Mouse (Mus musculus) heart, embryonic 11.5 days (tissue): ENCODE data around the gene Tmed2. TPM values are rescaled to one million over a fixed set of nuclear protein-coding genes. Genes with fewer than 3 reads are reported as not detected.
A peak's percentile ranks its signal among the peaks of the same experiment; 100 is the strongest.
"Not testable (repeated sequence)": the region's sequence is repeated elsewhere in the genome, so short reads cannot be mapped to it uniquely, and the experiment has no call there.

Experiments
- ATAC-seq: fragments of 200-750 bp; cut with Nextera tagmentation; replicated peaks from 2 replicates; pipeline ENCODE4 v1.8.0; 2017; ENCODE audit warnings: moderate library complexity; ENCODE audit not compliant: insufficient number of reproducible peaks, low FRiP score, low TSS enrichment
- H3K27ac ChIP-seq: fragments of 300-500 bp; sonication (generic); 2 replicates; pipeline ENCODE4 v1.5.1; 2014; ENCODE audit warnings: mild to moderate bottlenecking, low read depth, low read length
- H3K27me3 ChIP-seq: fragments of 300-500 bp; sonication (generic); 2 replicates; pipeline ENCODE4 v1.6.1; 2014; ENCODE audit warnings: mild to moderate bottlenecking, low read length, mixed read lengths; ENCODE audit not compliant: control insufficient read depth, insufficient read depth
- H3K36me3 ChIP-seq: fragments of 300-500 bp; sonication (generic); 2 replicates; pipeline ENCODE4 v1.6.1; 2014; ENCODE audit warnings: mild to moderate bottlenecking, low read length, moderate library complexity, mixed read lengths; ENCODE audit not compliant: control insufficient read depth, insufficient read depth
- H3K4me1 ChIP-seq: fragments of 300-500 bp; sonication (generic); 2 replicates; pipeline ENCODE4 v1.6.1; 2014; ENCODE audit warnings: low read length; ENCODE audit not compliant: control insufficient read depth, insufficient read depth
- H3K4me2 ChIP-seq: fragments of 300-500 bp; sonication (generic); 2 replicates; pipeline ENCODE4 v1.6.1; 2014; ENCODE audit warnings: mild to moderate bottlenecking, moderate library complexity
- H3K4me3 ChIP-seq: fragments of 300-500 bp; sonication (generic); 2 replicates; pipeline ENCODE4 v1.5.1; 2014; ENCODE audit warnings: low read depth, low read length
- H3K9ac ChIP-seq: fragments of 300-500 bp; sonication (generic); 2 replicates; pipeline ENCODE4 v1.6.1; 2014; ENCODE audit warnings: mild to moderate bottlenecking, low read depth, low read length, moderate library complexity
- H3K9me3 ChIP-seq: fragments of 300-500 bp; sonication (generic); replicated peaks from 2 replicates; pipeline ENCODE4 v1.6.1; 2016; ENCODE audit warnings: low read length; ENCODE audit not compliant: control insufficient read depth
- WGBS: fragments of 180-500 bp; shearing (Covaris S2); extraction: QIAGEN DNeasy Blood & Tissue Kit; methylation state at CpG from one replicate; pipeline ENCODE4 v1.1.7; 2014; ENCODE audit not compliant: insufficient replicate concordance; 5-methylcytosine and 5-hydroxymethylcytosine counted together
- polyA plus RNA-seq: library from polyadenylated mRNA; unstranded; fragments of >200 nt; fragmentation: Nextera tagmentation; extraction: Ambion mirVana; gene quantifications from 2 replicates; pipeline ENCODE4 v1.2.1, GENCODE M21; 2014

Gene Tmed2
- polyA plus RNA-seq, 1 experiment from 2014 or later = 490 TPM

GRCm38 (mm10) chr5:124500037-124500436 is 40.5 kb upstream of the Tmed2 start:
- Histone ChIP-seq H3K4me1 (peaks cover 12% of the 10 kb centered on the region), H3K36me3 (peaks cover 26% of the 10 kb centered on the region)
- H3K9ac ChIP-seq, H3K27me3 ChIP-seq, H3K4me2 ChIP-seq, ATAC-seq, H3K27ac ChIP-seq, H3K9me3 ChIP-seq, H3K4me3 ChIP-seq: not testable (repeated sequence)
- 79% methylated on average over 2 of the region's 4 CpGs for WGBS

- no peak for ATAC-seq
- Histone ChIP-seq H3K36me3 (peaks cover 21% of the 10 kb centered on the region), H3K9ac (no peak overlapping the region), H3K9me3 (no peaks in the 10 kb centered on the region), H3K27me3 (no peaks in the 10 kb centered on the region), H3K4me1 (peaks cover 12% of the 10 kb centered on the region), H3K4me3 (no peak overlapping the region), H3K27ac (no peak overlapping the region), H3K4me2 (no peak overlapping the region)
- 95% methylated on average over 3 of the region's 3 CpGs for WGBS
Observed at GRCm38 (mm10) chr5:124500573-124500972, 39.9 kb upstream of the Tmed2 start.

GRCm38 (mm10) chr5:124501541-124501940 is 39.0 kb upstream of the Tmed2 start:
- Histone ChIP-seq H3K4me2 (no peak overlapping the region), H3K9me3 (no peaks in the 10 kb centered on the region), H3K4me1 (peaks cover 12% of the 10 kb centered on the region), H3K27me3 (no peaks in the 10 kb centered on the region), H3K27ac (no peak overlapping the region), H3K4me3 (no peak overlapping the region), H3K9ac (no peak overlapping the region), H3K36me3 (peaks cover 20% of the 10 kb centered on the region)
- 87% methylated on average over 10 of the region's 10 CpGs for WGBS
- ATAC-seq = no peak

GRCm38 (mm10) chr5:124503742-124504141 is 36.8 kb upstream of the Tmed2 start:
- H3K36me3 ChIP-seq = peaks cover 22% of the 10 kb centered on the region
- no peak overlapping the region for H3K9ac ChIP-seq
- ATAC-seq = no peak
- H3K9me3 ChIP-seq = no peaks in the 10 kb centered on the region
- H3K4me2 ChIP-seq = no peak overlapping the region
- H3K27ac ChIP-seq = no peak overlapping the region
- WGBS = 54% methylated on average over 14 of the region's 14 CpGs
- no peak overlapping the region for H3K4me3 ChIP-seq
- peaks cover 6% of the 10 kb centered on the region for H3K4me1 ChIP-seq
- no peaks in the 10 kb centered on the region for H3K27me3 ChIP-seq

- WGBS = 90% methylated on average over 4 of the region's 4 CpGs
- Histone ChIP-seq H3K9me3 (no peaks in the 10 kb centered on the region), H3K36me3 (peaks cover 25% of the 10 kb centered on the region), H3K9ac (no peak overlapping the region), H3K4me1 (peaks cover 8% of the 10 kb centered on the region), H3K27me3 (no peaks in the 10 kb centered on the region), H3K4me3 (no peak overlapping the region), H3K27ac (no peak overlapping the region), H3K4me2 (no peak overlapping the region)
- no peak for ATAC-seq
Observed at GRCm38 (mm10) chr5:124505235-124505634, 35.3 kb upstream of the Tmed2 start.

GRCm38 (mm10) chr5:124506731-124507359 is 33.6 kb upstream of the Tmed2 start:
- Histone ChIP-seq H3K9ac (no peak overlapping the region), H3K4me3 (no peak overlapping the region), H3K27ac (no peak overlapping the region), H3K9me3 (no peaks in the 10 kb centered on the region), H3K36me3 (peaks cover 15% of the 10 kb centered on the region; the same call in 1 of the 2 replicates), H3K4me1 (peaks cover 8% of the 10 kb centered on the region), H3K27me3 (no peaks in the 10 kb centered on the region), H3K4me2 (no peak overlapping the region)
- ATAC-seq = no peak
- 48% methylated on average over 10 of the region's 10 CpGs for WGBS

GRCm38 (mm10) chr5:124509200-124509599 is 31.3 kb upstream of the Tmed2 start:
- WGBS = 92% methylated on average over 6 of the region's 6 CpGs
- H3K4me2 ChIP-seq = no peak overlapping the region
- H3K27me3 ChIP-seq = no peaks in the 10 kb centered on the region
- no peaks in the 10 kb centered on the region for H3K9me3 ChIP-seq
- no peak for ATAC-seq
- H3K9ac ChIP-seq = no peak overlapping the region
- H3K36me3 ChIP-seq = peaks cover 14% of the 10 kb centered on the region
- no peak overlapping the region for H3K27ac ChIP-seq
- H3K4me1 ChIP-seq = peaks cover 8% of the 10 kb centered on the region
- no peak overlapping the region for H3K4me3 ChIP-seq

- 54% methylated on average over 12 of the region's 12 CpGs for WGBS
- H3K9ac ChIP-seq = no peak overlapping the region
- 0 out of 2 replicates have a peak, but pooled peaks have one; percentile 14 for ATAC-seq
- H3K4me1 ChIP-seq = peaks cover 8% of the 10 kb centered on the region
- no peaks in the 10 kb centered on the region for H3K9me3 ChIP-seq
- H3K4me3 ChIP-seq = no peak overlapping the region
- H3K4me2 ChIP-seq = no peak overlapping the region
- H3K27ac ChIP-seq = no peak overlapping the region
- H3K36me3 ChIP-seq = peaks cover 15% of the 10 kb centered on the region
- no peaks in the 10 kb centered on the region for H3K27me3 ChIP-seq
Observed at GRCm38 (mm10) chr5:124509742-124510237, 30.7 kb upstream of the Tmed2 start.

- no peak for ATAC-seq
- Histone ChIP-seq H3K4me3 (no peak overlapping the region), H3K27ac (no peak overlapping the region), H3K4me1 (peaks cover 8% of the 10 kb centered on the region), H3K27me3 (no peaks in the 10 kb centered on the region), H3K9ac (no peak overlapping the region), H3K4me2 (no peak overlapping the region), H3K9me3 (no peaks in the 10 kb centered on the region), H3K36me3 (peaks cover 15% of the 10 kb centered on the region)
- WGBS = 71% methylated on average over 10 of the region's 10 CpGs
Observed at GRCm38 (mm10) chr5:124510536-124511050, 29.9 kb upstream of the Tmed2 start.
